Mouse (Mus musculus): ENCODE data around the gene Cenpn. TPM values are rescaled to one million over a fixed set of nuclear protein-coding genes. Genes with fewer than 3 reads are reported as not detected.
A peak's percentile ranks its signal among the peaks of the same experiment; 100 is the strongest.

Cenpn gene
- polyA plus RNA-seq, 2 experiments from 2014 or later: 7.4 to 8.5 TPM

DNA sequence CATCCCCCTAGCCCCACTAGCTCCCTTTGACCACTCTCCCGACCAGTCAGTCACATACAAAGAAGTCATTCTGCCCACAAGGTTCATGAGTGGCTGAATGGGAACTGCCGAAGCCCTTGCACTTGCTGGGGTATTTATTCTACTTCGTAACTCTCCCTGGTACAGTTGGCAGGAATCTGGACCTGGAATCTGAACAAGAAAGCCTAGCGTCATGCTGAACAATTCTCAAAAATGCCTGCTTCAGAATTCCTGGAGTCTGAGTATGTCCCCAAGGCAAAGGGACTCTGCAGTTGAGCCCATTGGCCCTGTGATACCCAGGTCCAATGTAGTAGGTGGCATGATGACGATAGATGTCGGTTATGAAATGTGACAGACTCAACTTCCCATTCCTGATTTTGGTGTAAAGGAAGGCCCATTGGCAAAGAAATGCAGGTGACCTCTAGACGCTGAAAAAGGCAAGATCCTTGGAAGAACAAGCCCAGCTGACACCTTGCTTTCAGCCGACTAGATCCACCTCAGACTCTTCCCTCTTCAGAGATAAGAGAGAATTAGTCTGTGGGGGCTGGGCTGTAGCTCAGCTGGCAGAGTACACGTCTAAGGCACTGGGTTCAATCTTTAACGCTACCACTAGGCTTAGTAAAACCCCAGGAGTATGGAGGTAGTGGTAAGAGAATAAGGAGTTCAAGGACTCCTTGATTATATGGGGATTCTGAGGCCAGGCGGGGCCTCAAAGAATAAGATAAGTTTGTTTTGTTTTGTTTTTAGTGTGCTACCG, 20.9 kb downstream of the Cenpn start:
- ATAC-seq: no peak

DNA sequence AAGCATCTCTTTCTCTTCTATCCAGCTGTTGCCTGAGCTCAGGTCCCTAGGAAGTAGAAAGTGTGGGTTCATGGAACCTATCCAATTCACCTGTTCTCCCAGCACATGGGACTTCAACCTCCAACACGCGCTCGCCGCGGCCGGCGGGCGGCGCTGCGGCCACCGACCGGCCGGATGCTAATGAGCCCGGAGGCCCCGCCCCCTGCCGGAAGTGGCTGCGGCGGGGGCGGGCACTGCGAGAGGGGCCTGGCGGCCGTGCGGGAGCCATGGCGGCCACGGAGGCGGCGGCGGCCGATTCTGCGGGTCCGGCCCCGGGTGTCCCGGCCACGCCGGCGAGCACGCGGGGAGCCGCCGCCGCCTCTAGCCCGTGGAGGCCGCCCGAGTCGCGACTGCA, 21.6 kb downstream of the Cenpn start, which contains the start of gene Atmin:
Gene Atmin, plus strand, starts transcription at position 233 of the 394 bp plus-strand sequence.
- peak; percentile 55 for ATAC-seq

DNA sequence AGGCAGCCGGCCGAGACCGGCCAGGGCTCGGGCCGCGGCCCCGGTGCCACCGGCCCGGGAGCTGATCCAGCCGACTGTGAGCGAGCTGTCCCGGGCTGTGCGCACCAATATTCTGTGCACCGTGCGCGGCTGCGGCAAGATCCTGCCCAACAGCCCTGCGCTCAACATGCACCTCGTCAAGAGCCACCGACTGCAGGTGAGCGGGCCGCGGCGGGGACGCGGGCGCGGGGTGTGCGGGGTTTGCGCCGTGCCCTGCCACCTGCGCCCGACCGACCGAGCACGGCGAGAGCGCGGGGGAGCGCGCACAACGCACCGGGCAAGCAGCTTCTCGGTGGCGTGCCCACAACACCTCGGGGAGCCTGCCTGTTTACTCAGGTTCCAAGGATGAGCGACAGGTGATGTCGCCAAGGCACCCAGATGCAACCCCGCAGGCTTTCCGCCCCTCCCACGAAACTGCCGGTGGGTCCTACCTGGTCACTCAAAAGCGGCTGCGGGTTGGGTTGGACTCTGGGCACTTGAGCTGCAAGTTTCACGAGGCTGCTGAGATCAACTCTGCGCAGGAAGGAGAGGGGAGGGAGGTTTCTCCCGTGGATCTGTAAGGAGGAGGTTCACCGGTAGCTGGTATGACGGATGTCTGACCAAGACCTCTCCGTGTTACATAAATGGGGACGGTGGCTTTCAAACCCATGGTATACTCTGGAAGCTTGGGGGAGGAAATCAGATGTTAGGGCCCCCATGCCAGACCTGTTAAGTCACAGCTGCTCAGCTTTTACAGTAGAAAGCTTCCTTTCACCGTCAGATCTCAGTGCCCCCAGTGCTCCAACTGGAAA, 22.2 kb downstream of the Cenpn start:
- ATAC-seq: peak; percentile 42

DNA sequence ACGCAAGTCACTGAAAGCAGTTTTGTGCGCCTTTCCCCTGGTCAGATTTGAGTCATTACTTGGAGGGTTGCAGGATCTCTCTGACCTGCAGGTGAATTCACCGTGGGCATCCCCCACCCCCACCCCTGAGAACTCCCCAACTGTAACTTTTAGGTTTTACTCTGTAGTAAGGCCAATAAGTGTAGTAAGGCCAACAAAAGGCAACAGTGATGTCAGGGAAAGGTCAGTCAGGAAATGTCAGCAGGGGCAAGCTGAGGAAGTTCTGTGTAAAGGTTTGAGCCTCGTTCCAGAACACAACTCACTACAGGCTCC, 22.8 kb downstream of the Cenpn start:
- ATAC-seq: no peak

DNA sequence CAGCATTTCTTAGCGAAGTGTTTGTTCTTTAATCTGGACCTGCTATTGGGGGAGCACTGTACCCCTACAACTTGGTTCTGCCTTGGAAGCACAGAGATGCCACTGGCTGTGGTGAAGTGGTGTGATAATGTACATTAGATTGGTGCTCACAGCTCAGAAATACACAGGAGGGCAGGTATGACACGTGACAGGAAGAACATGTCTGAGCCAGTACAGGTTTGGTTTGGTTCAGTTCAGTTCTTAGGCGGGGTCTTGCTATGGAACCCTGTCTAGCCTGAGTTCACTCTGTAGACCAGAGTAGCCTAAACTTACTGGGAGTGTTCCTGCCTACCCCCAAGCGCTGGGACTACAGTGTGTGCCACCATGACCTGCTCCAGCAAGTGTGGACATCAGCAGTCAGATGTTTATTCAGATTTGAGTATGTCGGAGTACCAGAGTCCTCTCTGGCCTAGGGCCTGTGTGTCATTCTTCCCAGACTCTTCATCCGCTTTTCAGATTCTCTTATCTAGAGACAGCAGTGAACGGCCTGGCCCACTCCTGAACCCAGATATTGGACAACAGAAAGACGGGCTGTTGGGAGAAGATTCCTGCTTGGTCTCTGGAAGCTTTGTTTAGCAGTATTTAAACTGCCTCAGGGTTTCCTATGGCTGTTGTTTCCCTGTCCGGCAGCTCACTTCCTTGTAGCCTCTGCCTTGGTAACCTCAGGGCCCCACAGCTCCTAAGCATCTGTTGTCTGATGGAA, 23.8 kb downstream of the Cenpn start:
- ATAC-seq: peak; percentile 13

DNA sequence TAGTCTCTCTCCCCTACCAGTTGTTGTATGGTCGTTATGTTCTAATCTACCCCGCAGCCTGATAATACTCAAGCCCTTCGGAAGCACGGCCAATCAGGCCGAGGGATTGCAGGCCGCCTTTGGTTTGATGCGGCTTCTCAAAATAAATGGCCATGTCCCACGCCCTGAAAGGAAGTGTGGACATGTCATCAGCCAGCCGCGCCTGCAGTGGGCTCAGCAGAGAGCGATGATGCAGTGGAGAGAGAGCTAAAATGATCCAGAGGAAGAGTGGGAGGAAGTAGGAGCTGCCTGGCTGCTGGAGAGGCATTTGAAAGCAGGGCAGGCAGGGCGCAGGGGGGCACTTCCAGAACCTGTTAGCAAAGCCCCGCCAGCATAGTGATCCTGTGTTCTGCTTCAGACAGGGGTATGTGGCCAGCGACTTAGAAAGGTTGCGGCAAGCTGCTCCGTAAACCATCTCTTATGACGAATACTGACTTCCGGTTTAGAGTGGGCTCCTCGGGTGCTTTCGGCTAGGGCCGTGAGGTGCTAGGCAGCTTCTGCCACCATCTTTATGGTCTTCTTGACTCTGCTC, 24.8 kb downstream of the Cenpn start:
- peak; percentile 57 for ATAC-seq

DNA sequence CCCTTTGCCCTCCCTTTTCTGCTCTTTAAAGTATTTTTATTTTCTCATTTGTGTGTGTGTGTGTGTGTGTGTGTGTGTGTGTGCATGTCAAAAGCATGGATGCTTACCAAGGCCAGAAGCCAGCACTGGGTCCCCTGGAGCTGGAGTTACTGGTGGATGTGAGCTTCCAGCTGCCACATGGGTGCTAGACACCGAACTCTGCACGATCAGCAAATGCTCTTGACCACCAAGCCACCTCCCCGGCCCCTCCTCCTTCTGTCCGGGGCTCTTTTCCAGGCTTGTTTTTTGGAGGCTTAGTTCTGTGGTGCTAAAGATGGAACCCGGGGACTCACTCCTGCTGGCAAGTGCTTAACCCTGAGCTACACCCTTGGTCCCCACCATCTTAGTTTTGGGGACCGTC, 25.3 kb downstream of the Cenpn start:
- ATAC-seq: no peak

DNA sequence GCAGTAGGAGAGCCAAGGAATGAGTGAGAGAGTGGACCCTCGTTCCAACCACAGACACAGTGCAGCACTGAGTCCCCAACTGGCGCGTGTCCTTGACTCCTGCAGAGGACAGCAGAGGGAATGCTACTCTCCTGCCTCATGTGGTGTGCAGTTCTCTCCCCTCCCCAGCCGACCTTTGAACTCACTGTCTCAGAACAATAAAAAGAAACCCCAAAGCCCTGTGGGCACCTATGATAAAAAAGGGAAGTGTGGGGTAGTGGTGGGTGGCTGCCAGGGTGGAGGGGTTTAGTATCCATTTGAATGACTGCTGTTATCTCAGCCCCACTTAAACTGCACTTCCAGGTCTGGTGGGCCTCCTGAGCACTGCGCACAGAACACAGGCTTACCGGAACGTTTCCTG, 26.1 kb downstream of the Cenpn start:
- ATAC-seq: no peak

DNA sequence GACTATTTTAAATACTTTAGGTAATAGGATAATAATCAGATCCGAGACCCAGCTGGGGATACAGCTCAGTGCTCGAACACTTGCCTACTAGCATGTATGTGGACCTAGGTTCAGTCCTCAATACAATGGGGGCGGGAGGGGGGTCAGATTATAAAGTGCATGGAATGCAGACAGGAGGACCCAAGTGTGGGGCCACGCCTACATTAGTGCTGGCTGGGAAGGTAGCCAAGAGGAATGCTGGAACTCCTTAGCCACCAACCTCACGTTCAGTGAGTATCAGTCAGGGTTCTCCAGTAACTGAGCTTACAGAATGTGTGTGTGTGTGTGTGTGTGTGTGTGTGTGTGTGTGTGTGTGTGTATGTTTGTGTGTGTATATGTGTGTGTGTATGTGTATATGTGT, 29.8 kb downstream of the Cenpn start:
- ATAC-seq: no peak

DNA sequence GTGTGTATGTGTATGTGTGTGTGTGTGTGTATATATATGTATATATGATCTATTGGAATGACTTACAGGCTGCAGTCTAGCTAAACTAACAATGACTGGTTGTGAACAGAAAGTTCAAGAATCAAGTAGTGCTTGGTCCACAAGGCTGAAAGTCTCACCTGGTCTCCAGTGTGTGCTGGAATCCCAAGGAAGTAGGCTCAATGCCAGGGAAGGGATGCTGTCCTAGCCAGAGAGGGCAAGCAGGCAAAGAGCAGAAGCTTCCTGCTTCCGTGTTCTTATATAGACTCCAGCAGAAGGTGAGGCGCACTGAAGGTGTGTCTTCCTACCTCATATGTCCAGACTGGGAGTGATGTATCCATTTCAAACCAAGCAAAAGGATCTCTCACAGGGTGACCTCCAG, 30.2 kb downstream of the Cenpn start:
- ATAC-seq: no peak

DNA sequence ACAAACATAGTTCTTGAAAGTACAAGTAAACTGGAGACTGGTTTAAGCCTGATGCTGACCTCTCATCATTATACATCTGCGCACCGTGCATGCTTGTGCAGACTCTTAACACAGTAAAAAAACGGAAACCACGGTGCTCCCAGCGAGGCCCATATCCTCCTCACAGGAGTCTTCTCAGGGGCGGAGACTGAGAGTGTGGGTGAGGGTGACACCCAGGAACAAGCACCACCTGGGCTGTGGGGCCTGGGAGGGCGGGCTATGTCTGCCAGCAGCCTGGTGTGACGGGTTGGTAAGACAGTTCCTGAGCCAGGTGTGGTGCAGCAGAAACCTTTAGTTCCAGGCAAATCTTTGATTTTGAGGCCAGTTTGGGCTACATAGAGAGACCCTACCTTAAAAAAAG, 30.9 kb downstream of the Cenpn start:
- ATAC-seq: peak; percentile 96

DNA sequence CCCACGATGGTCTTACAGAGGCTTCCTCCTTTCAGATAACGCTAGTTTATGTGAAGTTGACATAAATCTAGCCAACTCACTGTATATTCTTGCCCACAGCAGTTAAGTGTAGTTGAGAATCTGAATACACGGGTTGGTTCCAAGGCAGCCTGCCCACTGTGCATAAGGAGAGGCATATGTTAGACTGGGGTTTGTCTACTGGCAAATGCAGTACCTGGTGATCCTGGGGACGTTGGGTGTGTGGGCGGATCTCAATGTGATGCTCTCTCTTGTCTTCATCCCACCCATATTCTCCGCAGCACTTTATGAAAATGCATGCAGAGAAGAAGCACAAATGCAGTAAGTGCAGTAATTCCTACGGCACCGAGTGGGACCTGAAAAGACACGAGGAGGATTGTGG, 32.9 kb downstream of the Cenpn start:
- ATAC-seq: no peak

DNA sequence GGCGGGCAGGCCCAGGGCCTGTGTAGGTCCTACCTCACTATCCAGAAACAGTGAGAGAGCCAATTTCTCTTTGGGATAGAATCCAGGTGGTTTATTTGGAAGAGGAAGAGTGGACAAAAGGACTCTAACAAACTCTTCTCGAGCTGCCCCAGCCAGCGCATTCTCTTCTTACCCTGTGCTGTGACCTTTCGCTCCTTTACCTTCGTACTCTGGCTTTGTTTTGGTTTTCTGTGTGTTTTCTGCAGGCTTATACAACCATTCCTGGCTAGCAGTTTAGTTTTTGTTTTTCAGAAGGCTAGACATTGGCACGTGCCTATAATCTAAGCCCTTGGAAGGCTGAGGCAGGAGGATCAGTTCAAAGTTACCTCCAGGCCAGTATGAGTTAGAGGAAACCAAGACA, 48.0 kb downstream of the Cenpn start:
- no peak for ATAC-seq

DNA sequence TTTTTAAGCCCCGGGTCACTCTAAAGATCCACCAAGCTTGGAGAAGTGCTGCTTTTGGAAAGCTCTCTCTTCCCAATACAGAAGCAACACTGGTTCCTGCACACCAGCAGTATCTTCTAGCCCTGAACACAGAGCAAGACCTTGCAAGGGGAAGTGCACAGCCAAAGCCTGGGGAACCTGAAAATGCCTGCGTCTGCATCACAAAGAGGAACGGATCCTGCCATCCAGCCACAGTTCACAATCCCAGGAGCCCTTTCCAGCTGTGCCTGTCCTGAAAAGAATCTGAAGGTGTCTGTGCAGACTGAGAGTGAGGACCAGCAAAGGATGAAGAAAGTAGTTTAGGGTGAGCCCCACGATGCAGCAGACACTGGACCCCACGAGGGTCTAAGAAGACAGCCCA, 53.5 kb downstream of the Cenpn start:
- ATAC-seq: no peak

DNA sequence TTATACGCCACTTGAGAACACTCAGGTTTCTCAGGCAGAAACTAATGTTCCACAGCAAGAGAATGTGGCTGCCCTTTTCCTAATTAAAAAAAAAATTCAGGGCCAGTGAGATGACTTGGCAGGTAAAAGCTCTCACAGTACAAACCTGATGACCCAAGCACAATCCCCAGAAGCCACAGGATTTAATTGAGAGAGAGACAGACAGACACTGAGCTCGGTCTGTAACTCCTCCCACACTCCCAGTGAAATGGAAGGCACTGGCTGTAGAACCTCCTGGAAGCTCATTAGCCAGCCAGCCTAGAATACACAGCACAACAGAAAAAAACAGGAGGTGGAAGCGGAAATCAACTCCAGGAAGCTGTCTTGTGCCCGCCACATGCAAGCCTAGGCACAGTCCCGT, 54.1 kb downstream of the Cenpn start:
- ATAC-seq: no peak

DNA sequence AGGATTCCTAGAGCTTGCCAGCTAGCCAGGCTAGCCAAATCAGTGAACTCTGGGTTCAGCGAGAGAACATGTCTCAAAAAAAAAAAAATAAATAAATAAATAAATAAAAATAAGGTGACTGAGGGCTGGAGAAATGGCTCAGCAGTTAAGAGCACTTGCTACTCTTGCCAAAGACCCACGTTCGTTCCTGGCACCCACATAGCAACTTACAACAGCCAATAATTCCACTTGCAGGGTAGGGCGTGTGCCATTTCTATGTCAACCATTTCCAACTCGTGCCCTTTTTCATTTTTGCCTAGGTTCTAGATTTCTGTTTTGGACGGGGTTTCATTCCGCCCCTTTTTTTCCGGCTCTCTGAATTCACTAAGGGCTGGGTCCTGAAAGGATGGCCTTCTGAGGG, 56.5 kb downstream of the Cenpn start:
- ATAC-seq: no peak

DNA sequence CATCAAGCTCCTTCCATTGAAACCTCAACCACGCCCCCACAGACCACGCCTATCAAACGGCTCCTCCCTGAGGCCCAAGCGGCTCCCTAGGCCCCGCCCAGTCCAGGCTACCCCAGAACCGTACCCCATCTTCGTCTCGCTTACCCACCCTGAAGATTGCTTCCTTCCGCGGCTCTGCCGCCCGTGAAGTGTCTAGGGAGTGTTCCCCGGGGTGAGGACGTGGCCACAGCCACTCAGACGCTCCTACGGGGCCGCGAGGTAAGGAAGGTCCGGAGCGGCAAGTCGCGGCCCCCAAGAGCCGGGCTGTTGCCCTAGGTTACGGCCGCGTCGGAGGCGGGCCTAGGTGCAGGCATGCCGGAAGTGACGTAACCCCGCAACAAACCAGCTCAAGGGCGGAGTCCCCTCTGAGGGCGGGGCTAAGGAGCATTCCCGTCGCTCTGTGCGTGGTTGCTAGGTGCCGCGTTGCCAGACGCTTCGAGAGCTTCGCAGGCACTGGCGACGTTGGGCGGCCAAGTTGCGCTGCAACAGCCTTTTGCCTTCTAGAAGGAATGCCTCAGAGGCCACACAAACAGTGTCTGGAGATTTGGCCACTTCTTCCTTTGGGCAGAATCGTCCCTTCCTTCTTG, 57.2 kb downstream of the Cenpn start, which contains the start of gene 1700030J22Rik:
Gene 1700030J22Rik, minus strand, starts transcription at position 329 of the 626 bp plus-strand sequence.
- ATAC-seq: peak; percentile 94

DNA sequence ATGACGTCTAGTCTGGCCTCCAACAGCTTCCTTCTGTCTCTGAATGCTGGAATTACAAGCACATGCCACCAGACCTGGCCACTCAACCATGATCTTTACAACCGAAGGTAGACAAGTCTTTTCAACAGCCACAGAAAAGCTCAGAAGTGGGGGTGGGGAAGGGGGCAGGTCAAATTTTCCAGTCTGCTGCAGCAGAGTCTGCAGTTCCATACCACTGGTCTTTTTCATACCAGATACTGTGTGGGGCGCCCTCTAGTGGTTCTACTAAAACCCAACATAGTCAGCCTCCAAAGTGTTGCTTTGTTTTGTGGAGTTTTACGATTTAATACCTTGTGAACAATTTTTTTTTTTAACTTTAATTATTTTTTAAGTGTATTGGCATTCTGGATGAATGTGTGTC, 58.6 kb downstream of the Cenpn start:
- ATAC-seq: peak; percentile 21

DNA sequence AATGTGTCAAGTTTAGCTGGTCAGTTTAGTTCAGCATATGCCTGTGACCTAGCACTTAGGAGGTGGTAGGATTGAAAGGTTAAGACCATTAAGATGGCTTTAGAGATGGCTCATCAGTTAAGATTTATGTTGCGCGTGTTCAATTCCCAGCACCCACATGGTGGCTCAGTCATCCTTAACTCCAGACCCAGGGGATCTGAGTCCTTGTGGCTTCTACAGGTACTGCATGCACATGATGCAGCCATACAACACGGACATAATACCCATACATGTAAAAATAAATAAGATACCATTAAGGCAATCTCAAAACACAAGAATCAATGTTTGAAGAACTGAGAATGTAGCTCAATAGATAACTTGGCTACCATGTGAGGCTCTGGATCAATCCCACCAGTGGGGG, 68.3 kb downstream of the Cenpn start:
- no peak for ATAC-seq

Data from activated CD4-positive, CD25-positive, alpha-beta regulatory T cell, adult 4 months (primary cell).